Mouse (Mus musculus) gastrocnemius, adult 2 months (tissue): ENCODE results near the gene Lhx2. TPM values are rescaled to one million over a fixed set of nuclear protein-coding genes. Genes with fewer than 3 reads are reported as not detected.

Source experiments
- DNase-seq: peaks from one replicate; pipeline ENCODE4 v3.0.0; 2022
- H3K27ac ChIP-seq: fragments of 200-600 bp; 2 replicates; pipeline ENCODE4 v1.8.1; 2022; ENCODE audit warnings: mild to moderate bottlenecking
- H3K4me3 ChIP-seq: fragments of 200-600 bp; 2 replicates; pipeline ENCODE4 v1.8.1; 2022; ENCODE audit warnings: mild to moderate bottlenecking, moderate library complexity
- CTCF ChIP-seq: fragments of 200-600 bp; IDR thresholded peaks from 2 replicates; pipeline ENCODE4 v1.8.1; 2022; ENCODE audit warnings: antibody characterized with exemption, mild to moderate bottlenecking, moderate library complexity
- intact Hi-C: fragments of 180-260 bp; cut with DNase I; formaldehyde crosslinking; loops from one replicate; pipeline ENCODE4 v1.15.1; 2025
- total RNA-seq, 2 experiments: library from RNA; stranded (reverse); gene quantifications; 2 replicates each; pipeline ENCODE4 v1.2.3; 2021

The Lhx2 gene
- total RNA-seq, 2 experiments from 2014 or later: 0.13 to 0.22 TPM

- H3K4me3 ChIP-seq: peak overlapping the region; percentile 70
- DNase-seq: no peak
These were observed 40.4 kb downstream of the Lhx2 start for GRCm38 (mm10) chr2:38379546-38379870.

GRCm38 (mm10) chr2:38380136-38381083 is 41.3 kb downstream of the Lhx2 start:
- no peak overlapping the region for H3K27ac ChIP-seq
- DNase-seq: no peak
- no peak overlapping the region for H3K4me3 ChIP-seq
- intact Hi-C loops: no loop called here
- TF ChIP-seq CTCF: no peak

More at GRCm38 (mm10) chr2:38379546-38379870, 40.4 kb downstream of the Lhx2 start:
- H3K27ac ChIP-seq: peak overlapping the region; percentile 82
- no peak for TF ChIP-seq CTCF
- intact Hi-C loops: no loop called here

- DNase-seq: no peak
- TF ChIP-seq CTCF: no peak
- Histone ChIP-seq H3K27ac (no peak overlapping the region), H3K4me3 (no peak overlapping the region)
- intact Hi-C loops: no loop called here
These were observed 48.6 kb downstream of the Lhx2 start for GRCm38 (mm10) chr2:38387568-38388262.

GRCm38 (mm10) chr2:38394977-38395868 is 56.1 kb downstream of the Lhx2 start:
- intact Hi-C loops: no loop called here
- peak; percentile 84 for DNase-seq
- Histone ChIP-seq H3K4me3 (no peak overlapping the region), H3K27ac (peak overlapping the region; percentile 74)
- TF ChIP-seq CTCF: no peak

GRCm38 (mm10) chr2:38395869-38396236 is 56.8 kb downstream of the Lhx2 start:
- TF ChIP-seq CTCF: no peak
- intact Hi-C loops: no loop called here

GRCm38 (mm10) chr2:38397306-38397705 is 58.2 kb downstream of the Lhx2 start:
- TF ChIP-seq CTCF: no peak
- no peak overlapping the region for H3K4me3 ChIP-seq
- H3K27ac ChIP-seq: no peak overlapping the region
- intact Hi-C loops: no loop called here
- DNase-seq: no peak

More at GRCm38 (mm10) chr2:38395869-38396236, 56.8 kb downstream of the Lhx2 start:
- Histone ChIP-seq H3K4me3 (no peak overlapping the region), H3K27ac (peak overlapping the region; percentile 72)
- no peak for DNase-seq

- intact Hi-C loops: no loop called here
- TF ChIP-seq CTCF: no peak
These were observed 58.8 kb downstream of the Lhx2 start for GRCm38 (mm10) chr2:38397882-38398281.

GRCm38 (mm10) chr2:38402611-38403010 is 63.5 kb downstream of the Lhx2 start:
- intact Hi-C loops: no loop called here

More at GRCm38 (mm10) chr2:38397882-38398281, 58.8 kb downstream of the Lhx2 start:
- H3K4me3 ChIP-seq: no peak overlapping the region
- H3K27ac ChIP-seq: peak overlapping the region; percentile 31; the same call in 1 of the 2 replicates
- DNase-seq: no peak

GRCm38 (mm10) chr2:38403231-38403630 is 64.2 kb downstream of the Lhx2 start:
- Histone ChIP-seq H3K27ac (peak overlapping the region; percentile 85), H3K4me3 (peak overlapping the region; percentile 40)
- no peak for TF ChIP-seq CTCF
- peak; percentile 64 for DNase-seq
- intact Hi-C loops: no loop called here

More at GRCm38 (mm10) chr2:38402611-38403010, 63.5 kb downstream of the Lhx2 start:
- Histone ChIP-seq H3K4me3 (no peak overlapping the region), H3K27ac (peak overlapping the region; percentile 85)
- TF ChIP-seq CTCF: no peak
- no peak for DNase-seq

GRCm38 (mm10) chr2:38404007-38404596 is 65.0 kb downstream of the Lhx2 start:
- DNase-seq: no peak
- peak overlapping the region; percentile 85 for H3K27ac ChIP-seq
- H3K4me3 ChIP-seq: no peak overlapping the region
- no peak for TF ChIP-seq CTCF
- intact Hi-C loops: no loop called here

- Histone ChIP-seq H3K4me3 (no peak overlapping the region), H3K27ac (no peak overlapping the region)
- intact Hi-C loops: no loop called here
- DNase-seq: no peak
- no peak for TF ChIP-seq CTCF
These were observed 66.3 kb downstream of the Lhx2 start for GRCm38 (mm10) chr2:38405356-38405755.

GRCm38 (mm10) chr2:38409309-38409708 is 70.2 kb downstream of the Lhx2 start:
- TF ChIP-seq CTCF: no peak
- H3K4me3 ChIP-seq: no peak overlapping the region
- DNase-seq: no peak
- H3K27ac ChIP-seq: no peak overlapping the region
- intact Hi-C loops: no loop called here
